ENCODE assay signal across 28 mouse cellular contexts in the genomic region with DNA sequence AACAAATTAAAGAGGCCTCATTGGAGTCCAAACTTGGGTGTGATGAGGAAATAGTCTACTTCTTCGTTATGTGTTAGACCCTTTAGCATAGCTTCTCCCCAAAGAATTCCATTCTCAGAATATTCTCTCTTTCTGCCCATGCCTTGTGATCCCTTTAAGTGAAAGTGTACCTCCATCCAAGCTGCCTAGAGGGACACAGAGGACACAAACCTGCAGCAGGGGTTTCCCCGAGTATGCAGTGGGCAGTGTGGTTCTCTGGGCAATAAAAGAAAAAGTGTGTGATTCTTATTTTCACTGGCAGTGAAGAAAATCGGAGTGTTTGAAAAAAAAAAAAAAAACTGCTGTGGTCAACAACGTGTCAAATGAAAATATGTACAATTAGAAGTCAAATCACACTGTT.
"Had no signal": no experiment of that assay in that cellular context is flagged by ENCODE, and none has a peak within 500 bp of the region (broad histone marks: within the 10 kb centered on the region; RNA-seq: fewer than 3 reads in every experiment).

No protein-coding gene starts in this region.

- H3K9me3 ChIP-seq: embryonic facial prominence, embryonic 10.5 days; embryonic facial prominence, embryonic 12.5 days; embryonic facial prominence, embryonic 13.5 days; embryonic facial prominence, embryonic 15.5 days; forebrain, embryonic 10.5 days; forebrain, embryonic 12.5 days; forebrain, embryonic 13.5 days; forebrain, embryonic 15.5 days had no signal

- H3K36me3 ChIP-seq: embryonic facial prominence, embryonic 10.5 days; embryonic facial prominence, embryonic 12.5 days; embryonic facial prominence, embryonic 13.5 days; embryonic facial prominence, embryonic 15.5 days; forebrain, embryonic 10.5 days; forebrain, embryonic 12.5 days; forebrain, embryonic 15.5 days had no signal

- DNase-seq: cerebellum, adult 2 months; cerebellum, adult 8-10 months; cerebellum, adult 9-10 months; cerebellum, adult 9-11 months; cerebellum, postnatal 10 days; cerebellum, postnatal 14 days; cerebellum, postnatal 25 days; cerebellum, postnatal 36 days; embryo, embryonic 11 days; forebrain, postnatal 0 days; gastrocnemius, adult 2 months; gastrocnemius, postnatal 10 days; gastrocnemius, postnatal 14 days; gastrocnemius, postnatal 25 days; gastrocnemius, postnatal 36 days; heart, adult 11 months; heart, adult 2 months had no signal

- H3K4me2 ChIP-seq: embryonic facial prominence, embryonic 12.5 days; embryonic facial prominence, embryonic 13.5 days; embryonic facial prominence, embryonic 15.5 days; forebrain, embryonic 12.5 days; forebrain, embryonic 13.5 days; forebrain, embryonic 15.5 days had no signal

- H3K4me3 ChIP-seq: embryonic facial prominence, embryonic 10.5 days; embryonic facial prominence, embryonic 12.5 days; embryonic facial prominence, embryonic 13.5 days; embryonic facial prominence, embryonic 15.5 days; erythroblast, embryonic 14.5 days; forebrain, embryonic 10.5 days; forebrain, embryonic 12.5 days; forebrain, embryonic 13.5 days; forebrain, embryonic 15.5 days; gastrocnemius, adult 2 months; heart, adult 2 months had no signal

- H3K27me3 ChIP-seq: embryonic facial prominence, embryonic 12.5 days; embryonic facial prominence, embryonic 13.5 days; embryonic facial prominence, embryonic 15.5 days; forebrain, embryonic 12.5 days; forebrain, embryonic 13.5 days; forebrain, embryonic 15.5 days had no signal

- H3K4me1 ChIP-seq: embryonic facial prominence, embryonic 10.5 days; embryonic facial prominence, embryonic 12.5 days; embryonic facial prominence, embryonic 13.5 days; embryonic facial prominence, embryonic 15.5 days; forebrain, embryonic 10.5 days; forebrain, embryonic 12.5 days; forebrain, embryonic 13.5 days; forebrain, embryonic 15.5 days had no signal

- H3K9ac ChIP-seq: embryonic facial prominence, embryonic 12.5 days; embryonic facial prominence, embryonic 13.5 days; embryonic facial prominence, embryonic 15.5 days; forebrain, embryonic 12.5 days; forebrain, embryonic 13.5 days; forebrain, embryonic 15.5 days; forebrain, postnatal 0 days had no signal

- ATAC-seq: forebrain, embryonic 13.5 days; forebrain, embryonic 14.5 days; forebrain, embryonic 15.5 days; forebrain, embryonic 16.5 days; forebrain, postnatal 0 days had no signal

- H3K27ac ChIP-seq: embryonic facial prominence, embryonic 10.5 days; embryonic facial prominence, embryonic 12.5 days; embryonic facial prominence, embryonic 13.5 days; embryonic facial prominence, embryonic 15.5 days; forebrain, embryonic 10.5 days; forebrain, embryonic 12.5 days; forebrain, embryonic 13.5 days; forebrain, embryonic 15.5 days; gastrocnemius, adult 2 months; heart, adult 2 months had no signal
